Mouse (Mus musculus) gastrocnemius, postnatal 36 days (tissue): ENCODE measurements around the gene Erg28. TPM values are rescaled to one million over a fixed set of nuclear protein-coding genes. Genes with fewer than 3 reads are reported as not detected.

Experiments used
- total RNA-seq, 2 experiments: library from RNA; stranded (reverse); gene quantifications; 2 replicates each; pipeline ENCODE4 v1.2.3; 2021

The Erg28 gene
- total RNA-seq, 2 experiments from 2014 or later = 2.7 to 3.9 TPM

Other genes starting within 250 kb of the Erg28 start
- 1 to 10 TPM; 4.6 to 4.9 TPM for gene Jdp2, start 225.5 kb downstream of the Erg28 start, total RNA-seq
- not detected for gene Batf, start 137.9 kb downstream of the Erg28 start, total RNA-seq
- under 1 TPM; 0.33 to 0.69 TPM for gene Flvcr2, start 78.0 kb downstream of the Erg28 start, total RNA-seq
- 1 to 10 TPM; 5.5 to 6.1 TPM for gene Ttll5, start 109 bp upstream of the Erg28 start, total RNA-seq